Mouse (Mus musculus) thymus, postnatal 4 days (tissue): ENCODE results near the gene Ttn.

Source experiments
- DNase-seq: peaks from one replicate; pipeline ENCODE4 v3.0.0; 2021

Gene Ttn

DNA sequence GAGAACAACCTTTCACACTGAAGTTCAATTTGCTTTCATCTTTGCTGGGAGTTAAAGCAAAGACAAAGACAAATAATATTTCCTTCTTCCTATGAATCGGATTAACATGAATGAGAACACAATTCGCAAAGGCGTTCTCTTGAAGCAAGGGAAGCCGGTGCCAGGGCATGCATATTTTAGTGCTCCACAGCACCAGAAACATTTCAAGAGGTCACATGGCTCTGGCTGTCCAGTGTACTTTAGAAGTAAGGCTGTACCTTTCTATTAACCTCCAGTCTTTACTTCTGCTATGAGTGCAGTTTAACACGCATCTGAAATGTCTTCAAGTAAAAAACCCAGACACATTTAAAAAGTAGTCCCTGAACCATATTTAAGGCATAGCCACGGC, 20.3 kb downstream of the Ttn start:
- DNase-seq, result no peak

DNA sequence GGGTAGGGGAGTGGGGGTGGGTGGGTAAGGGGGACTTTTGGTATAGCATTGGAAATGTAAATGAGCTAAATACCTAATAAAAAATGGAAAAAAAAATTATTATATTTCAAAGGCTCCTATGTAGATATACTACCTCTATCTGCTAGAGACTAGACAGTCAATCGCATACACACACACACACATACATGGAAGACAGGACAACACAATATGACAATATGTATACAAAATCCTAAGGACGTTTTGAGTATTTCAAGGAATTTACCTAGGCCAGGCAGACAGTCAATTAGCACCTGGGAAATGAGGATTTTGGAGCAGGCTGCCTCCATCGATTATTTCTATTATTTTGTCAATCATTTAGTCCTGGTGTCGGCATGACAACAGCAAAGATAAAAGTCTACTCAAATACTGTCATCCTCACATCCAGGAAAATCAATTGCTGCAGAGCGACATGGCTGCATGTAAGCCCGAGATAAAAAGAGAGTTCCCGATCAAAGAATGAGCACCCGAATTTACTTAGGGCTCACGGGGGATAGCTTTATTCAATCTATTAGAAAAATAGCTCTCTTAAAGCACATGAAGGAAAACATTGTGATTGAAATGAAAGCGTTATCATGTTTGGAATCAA, 20.8 kb downstream of the Ttn start:
- no peak for DNase-seq

DNA sequence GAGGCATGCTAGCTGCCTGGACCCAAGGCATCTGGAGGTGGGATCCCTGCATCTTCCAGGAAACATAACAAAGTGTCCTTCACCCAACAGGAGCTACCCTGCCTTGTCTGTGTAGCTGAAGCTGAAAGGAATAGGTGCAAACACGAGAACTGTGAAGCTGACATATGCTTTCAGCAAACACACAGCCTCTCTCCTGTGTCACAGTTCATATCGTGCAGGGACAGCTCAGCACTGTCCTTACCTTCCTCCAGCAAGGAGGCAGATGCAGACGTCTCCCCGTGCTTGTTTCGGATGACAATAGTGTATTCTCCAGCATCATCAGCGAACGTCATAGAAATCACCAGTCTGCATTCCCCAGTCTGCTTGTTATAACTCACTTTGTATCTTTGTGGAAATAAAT, 32.6 kb downstream of the Ttn start:
- DNase-seq, result no peak

DNA sequence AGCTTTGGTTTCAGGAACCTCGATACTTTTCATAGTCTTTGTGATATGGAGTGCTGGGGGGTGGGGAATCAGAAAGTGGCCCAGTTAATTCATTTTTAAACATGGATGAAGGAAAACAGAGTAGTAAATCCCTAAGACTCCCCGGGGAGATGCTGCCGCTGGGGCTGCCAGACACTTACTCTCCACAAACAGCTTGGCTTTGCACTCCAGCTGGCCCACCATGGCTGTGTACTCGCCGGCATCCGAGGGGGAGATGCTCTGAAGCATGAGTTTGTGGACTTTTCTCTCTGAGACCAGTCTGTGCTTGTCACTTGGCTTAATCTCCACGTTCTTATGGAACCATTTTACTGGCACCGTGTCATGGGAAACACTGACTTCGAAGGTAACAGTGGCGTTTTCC, 43.8 kb downstream of the Ttn start:
- DNase-seq, result no peak

DNA sequence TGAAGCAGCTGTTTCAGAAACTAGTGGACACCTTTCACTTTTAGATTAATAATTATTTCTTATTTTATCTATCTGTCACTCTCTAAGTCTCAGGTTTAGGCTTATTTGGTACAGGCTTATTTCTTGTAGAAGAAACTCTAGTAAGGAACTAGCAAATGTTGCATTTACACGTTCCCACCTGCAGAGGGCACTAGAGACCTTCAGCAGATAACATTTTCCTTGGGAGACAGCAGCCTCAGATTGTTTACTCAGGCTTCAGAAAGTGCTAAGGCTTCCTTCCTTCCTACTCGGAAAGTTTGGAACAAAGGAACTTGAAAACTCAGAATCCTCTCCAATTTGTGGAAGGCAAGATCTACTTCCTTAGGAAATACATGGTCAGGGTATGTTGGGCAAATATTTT, 52.6 kb downstream of the Ttn start:
- DNase-seq, result peak; percentile 62

DNA sequence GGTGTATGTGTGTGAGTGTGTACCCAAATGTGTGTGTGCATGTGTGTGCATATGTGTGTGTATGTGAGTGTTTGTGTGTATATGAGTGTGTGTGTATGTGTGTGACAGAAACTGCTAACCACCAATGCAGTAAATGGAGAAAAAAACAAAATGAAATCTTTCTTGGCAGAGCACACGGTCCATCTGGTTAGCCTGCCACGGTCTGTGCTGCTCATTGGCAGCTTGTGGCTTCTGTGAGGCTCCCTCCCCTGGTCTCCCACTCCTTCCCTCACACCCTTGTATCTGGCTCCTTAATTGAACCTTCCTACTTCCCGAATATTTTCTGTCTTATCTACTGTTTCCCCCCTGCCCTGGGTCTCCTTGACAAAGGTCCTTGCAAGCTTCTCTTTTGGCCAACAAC, 53.5 kb downstream of the Ttn start:
- no peak for DNase-seq

DNA sequence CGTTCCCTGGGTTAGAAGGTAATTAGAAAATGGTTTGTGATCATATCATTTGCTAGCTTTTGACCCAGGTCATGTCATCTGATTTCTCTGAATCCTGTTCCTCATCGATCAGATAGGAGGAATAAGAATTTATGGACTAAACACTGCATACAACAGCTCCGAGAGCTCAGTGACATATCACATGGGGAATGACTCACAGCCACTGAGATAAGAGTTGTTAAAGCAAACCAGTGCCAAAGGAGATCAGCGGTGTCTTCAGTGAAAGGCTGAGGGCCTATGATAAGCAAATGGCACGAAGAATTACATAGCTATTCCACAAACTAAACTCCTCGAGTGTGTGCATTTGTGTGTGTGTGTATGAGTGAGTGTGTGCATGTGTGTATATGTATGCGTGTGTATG, 54.0 kb downstream of the Ttn start:
- no peak for DNase-seq

DNA sequence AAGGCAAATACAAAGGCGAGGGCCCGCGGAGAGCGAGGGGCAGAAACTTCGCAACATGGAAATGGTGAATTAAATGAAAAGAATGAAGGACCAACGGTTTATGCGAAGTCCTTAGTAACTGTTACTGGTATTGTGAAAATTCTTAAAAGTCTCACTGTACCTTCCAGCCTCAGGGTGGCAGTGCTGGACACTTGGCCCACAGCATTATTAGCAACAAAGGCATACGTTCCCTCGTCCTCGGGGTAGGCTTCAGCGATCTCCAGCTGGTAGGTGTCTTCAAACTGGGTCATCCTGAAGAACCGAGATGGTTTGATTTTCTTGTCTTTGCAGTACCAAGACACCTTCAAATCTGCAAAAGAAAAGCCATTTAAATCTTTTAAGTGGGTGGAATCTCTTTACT, 55.4 kb downstream of the Ttn start:
- no peak for DNase-seq

DNA sequence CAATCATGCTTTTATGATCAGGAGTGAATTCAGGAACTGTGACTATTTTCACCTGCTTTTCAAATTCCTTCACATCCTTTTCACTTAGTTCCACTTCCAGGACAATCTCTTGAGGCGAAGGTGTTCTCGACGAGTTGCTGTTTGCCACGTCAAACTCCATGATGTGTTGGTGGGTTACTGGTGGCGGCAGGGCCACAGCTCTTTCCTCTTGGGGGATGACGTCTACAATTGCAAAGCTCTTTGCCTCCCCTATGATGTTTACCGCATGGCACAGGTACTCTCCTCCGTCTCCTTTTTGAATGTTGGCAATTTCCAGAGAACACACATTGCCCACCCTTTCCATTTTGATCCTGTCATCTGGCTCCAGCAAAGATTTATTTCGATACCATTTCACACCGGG, 67.4 kb downstream of the Ttn start:
- DNase-seq, result no peak

DNA sequence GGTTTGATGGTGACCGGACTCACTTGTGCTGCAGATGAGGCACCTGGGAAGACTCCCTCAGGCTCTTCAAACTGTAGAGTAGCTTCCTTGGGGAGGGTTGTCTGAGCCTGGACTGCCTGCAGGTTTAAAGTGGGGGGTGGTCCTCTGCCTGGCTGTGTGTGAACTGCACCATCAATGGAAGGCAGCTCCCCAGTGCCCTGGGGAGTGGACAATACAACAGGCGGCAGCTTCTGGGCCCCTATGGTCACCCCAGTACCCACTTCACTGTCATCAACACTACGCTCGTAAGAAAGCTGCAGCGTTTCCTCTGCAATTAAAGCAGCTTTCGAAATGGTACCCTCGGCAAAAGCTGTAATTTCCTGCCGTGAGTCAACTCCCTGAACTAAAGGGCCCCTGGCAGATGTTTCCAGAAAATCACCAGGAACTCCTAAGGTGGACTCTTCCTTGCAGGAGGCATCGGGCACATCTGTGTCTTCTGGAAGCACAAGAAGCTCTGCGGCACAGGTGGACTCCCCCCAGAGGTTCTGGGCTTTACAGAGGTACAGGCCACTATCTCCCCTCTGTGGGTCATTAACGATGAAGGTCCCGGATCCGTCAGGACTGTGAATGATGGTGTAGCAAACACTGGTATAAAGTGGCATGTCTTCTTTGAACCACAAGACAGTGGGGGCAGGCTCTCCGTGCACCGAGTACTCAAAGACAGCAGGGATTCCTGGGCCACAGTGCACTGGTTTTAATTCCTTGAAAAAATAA, 73.5 kb downstream of the Ttn start:
- no peak for DNase-seq

DNA sequence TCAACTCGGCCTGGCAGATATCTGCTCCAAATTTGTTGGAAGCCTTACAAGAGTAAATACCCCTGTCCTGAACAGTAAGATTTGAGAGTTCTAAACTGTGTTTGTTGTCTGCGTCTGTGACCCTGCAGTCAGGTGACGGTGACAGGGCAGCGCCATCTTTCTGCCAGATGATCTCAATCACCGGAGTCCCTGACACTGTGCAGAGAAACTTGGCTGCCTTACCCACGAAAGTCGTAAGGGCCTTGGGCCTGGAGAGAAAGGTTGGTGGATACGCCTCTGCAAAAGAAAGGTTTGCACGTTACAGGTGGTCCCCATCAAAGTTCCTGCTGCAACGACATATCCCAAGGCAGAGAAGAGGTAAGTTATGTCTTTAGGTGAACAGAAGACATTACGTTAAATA, 79.0 kb downstream of the Ttn start:
- no peak for DNase-seq

DNA sequence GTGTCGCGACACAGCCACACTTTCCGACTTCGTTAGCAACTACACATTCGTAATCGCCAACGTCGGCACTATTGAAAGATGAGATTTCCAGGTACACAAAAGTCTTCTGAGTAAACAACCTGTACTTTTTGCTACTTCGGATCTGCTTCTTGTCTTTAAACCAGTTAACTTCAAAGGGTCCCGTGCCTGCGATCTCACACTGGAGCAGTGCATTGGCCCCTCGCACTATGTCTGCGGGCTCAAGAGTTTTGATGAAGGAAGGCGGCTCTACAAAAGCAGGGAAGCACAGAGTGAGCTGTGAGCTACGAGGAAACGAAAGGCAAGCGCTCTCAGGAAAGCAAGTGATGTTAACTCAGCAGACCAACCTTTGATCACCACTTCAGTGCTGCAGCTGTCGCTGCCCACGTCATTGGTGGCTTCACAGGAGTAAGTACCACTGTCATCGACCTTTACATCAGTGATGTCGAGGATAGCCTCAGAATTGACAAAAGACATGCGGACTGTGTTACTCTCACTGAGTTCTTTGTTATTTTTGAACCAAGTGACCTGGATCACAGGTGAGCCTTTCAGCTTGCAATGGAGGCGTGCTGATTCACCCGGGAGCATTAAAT, 80.8 kb downstream of the Ttn start:
- no peak for DNase-seq

DNA sequence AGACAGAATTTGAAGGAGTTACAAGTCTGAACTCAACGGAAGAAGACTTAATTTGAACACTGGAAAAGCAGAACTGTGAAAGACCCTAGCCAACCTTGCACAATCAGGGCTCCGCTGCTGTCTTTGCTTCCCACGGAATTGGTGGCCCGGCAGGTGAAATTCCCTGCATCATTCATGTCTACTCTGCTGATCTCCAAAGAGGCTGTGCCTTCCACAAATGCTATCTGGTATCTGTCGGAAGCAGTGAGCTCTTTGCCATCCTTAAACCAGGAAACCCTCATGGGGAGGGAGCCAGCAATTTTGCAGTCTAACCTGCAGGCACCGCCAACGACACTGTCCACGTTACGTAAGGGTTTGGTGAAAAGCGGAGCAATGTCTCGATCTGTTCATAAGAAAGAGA, 82.5 kb downstream of the Ttn start:
- no peak for DNase-seq

DNA sequence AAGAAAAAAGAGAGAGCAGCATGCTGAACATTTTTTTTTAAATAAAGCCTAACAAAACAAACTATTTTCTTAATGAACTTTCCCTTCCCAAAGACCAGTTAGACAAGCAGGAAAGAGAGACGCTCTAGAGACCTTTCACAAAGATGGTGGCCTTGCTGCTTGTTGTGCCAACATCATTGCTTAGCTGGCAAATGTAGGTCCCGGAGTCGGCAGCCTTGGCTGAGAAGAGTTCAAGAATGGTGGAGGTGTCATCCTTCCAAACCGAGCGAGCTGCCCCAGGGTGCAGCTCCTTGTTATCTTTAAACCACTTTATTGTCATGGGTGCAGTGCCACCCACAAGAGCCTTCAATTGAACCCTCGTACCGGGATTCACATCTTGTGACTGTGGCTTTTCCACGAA, 85.4 kb downstream of the Ttn start:
- no peak for DNase-seq

DNA sequence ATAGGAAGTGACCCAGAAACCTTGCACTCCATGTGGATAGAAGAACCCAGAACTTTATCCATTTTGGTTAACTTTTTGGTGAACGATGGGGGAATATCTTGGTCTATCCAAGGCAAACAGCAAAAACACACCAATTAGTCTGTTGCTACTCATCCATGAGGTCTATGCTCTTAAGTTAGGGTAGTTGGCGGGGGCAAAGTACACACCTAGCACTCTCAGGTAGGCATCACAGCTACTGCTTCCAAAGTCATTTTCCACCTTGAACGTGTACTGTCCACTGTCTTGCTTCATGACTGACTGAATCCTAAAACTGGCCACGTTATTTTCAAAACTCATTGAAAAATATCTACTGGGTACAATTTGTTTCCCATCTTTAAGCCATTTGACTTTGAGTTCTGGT, 87.0 kb downstream of the Ttn start:
- no peak for DNase-seq

DNA sequence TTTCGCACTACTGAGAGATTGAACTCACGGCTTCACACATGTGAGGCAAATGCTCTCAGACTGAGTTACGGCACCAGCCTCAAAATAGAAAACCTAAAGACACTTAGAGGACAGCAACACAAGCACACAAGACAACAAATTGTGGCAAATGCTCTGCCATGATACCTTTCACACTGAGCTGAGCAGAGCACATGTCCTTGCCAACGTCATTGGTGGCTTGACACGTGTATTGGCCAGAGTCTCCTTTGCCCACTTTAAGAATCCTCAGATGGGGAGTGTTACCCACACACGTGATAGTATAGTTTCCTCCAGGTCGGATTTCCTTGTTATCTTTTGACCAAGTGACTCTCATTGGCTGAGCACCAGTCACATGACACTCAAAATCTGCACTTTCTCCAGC, 93.6 kb downstream of the Ttn start:
- DNase-seq, result no peak

DNA sequence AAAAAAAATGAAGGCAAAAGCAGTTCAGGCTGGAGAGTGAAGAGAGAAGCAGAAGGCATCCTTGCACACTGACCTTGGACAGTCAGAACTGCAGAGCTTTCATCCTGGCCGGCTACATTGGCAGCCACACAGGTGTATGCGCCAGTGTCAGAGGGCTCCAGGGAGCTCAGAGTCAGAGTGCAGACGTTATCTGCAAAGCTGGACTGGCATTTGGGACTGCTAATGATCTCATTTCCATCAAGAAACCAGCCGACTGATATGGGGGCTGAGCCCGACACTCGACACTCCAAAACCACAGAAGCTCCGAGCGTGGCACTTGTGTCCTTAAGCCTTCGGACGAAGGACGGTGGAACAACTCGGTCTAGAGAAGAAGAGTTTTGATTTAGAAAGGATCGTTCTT, 96.5 kb downstream of the Ttn start:
- DNase-seq, result no peak

DNA sequence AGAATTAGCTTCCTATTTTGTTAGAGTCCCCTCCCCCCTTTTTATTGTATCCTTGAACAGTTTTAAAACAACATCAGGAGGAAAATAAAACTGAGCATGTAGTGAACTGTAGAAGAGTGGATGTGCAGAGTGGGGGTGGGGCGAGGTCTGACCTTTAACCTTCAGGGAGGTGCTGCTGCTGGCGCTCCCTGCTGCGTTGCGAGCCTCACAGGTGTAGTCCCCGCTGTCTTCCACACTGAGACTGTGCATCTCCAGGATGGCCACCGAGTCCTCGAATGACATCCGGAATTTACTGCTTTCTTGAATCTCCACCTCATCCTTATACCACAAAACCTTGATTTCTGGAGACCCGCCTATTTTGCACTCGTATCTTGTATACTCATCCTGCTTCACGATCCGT, 100.9 kb downstream of the Ttn start:
- no peak for DNase-seq

DNA sequence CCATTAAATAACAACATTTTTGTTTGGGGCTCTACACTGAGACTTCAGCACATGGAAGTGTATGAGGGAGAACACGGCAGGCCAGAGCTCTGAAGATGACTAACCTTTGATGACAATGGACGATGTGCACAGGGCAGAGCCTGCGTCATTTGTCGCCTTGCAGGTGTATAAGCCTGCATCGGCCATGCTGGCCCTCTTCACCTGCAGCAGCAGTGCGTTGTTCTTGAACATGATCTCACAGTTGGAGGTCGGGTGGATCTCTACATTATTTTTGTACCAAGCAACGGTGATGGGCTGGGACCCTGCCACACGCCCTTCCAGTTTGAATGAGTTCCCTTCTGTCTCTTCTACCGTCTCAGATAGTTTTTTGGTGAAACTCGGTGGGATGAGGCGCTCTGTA, 106.8 kb downstream of the Ttn start:
- no peak for DNase-seq

DNA sequence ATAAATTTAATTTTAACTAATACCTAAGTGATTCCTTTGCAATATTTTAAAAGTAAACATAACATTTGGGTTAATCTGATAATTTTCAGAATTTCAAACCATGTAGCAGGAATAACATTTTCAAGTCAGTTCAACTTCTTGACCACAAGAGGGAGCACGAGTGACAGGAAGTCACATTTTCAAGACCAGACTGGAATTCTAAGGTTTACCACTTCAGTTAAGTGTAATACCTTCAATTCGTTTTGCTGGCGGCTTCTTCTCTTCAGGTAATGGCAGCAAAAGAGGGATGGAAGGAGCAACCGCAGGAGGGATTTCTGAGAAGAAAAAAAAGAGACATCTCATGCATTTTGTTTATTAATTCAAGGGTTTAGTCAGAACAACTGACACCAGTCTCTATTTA, 115.4 kb downstream of the Ttn start:
- DNase-seq, result no peak

DNA sequence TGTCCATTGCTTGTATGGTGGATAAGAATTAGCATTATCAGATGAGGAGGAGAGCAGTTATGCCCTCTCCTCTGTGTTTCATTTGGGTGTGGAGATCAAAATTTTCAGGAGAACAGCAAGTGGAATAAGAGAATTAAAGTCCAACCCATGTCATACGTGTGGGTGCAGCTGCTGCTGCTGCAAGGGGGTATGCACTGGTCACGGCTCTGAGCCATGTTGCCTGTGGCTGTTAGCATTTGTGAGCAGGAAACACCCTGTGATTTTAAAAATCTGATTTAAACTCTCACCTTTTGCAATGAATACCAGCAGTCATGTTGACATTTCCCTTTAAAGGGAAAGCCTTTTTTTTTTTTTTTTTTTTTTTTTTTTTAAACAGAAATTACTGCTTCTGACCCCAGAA, 116.8 kb downstream of the Ttn start:
- no peak for DNase-seq

DNA sequence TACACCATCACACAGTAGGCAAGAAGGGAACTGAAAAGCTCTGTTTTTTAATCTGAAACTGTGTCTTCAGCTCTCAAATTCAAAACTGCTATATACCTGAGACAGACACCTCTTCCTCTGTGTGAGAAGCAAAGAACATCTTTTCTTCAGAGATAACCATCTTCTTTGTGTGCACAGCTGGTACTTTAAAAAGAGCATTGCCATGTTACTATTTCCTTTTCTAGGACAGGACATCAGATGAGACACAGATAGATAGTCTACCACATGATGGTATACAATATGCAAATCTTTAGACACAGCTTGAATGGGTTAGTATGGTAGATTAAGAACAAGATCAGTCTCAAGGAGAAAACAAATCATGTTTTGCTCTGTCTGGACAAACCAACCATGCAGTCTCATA, 121.0 kb downstream of the Ttn start:
- no peak for DNase-seq

DNA sequence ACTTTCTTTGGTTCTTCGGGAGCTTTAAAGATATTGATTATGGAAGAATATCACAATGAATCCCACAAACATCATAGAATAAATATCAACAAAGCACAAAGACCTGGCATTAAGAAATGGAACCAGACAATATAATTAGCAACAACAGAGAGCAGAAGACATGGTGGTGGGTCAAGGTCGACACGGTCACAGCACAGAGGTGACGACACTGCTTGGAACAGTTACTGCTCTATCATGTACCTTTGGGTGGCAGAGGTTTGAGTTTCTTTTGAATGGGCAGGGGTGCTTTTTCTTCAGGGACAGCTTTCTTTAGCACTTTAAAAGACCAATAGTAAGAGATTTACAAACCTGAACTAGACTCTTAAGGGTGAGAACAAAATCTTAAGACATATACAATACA, 132.3 kb downstream of the Ttn start:
- DNase-seq, result no peak

DNA sequence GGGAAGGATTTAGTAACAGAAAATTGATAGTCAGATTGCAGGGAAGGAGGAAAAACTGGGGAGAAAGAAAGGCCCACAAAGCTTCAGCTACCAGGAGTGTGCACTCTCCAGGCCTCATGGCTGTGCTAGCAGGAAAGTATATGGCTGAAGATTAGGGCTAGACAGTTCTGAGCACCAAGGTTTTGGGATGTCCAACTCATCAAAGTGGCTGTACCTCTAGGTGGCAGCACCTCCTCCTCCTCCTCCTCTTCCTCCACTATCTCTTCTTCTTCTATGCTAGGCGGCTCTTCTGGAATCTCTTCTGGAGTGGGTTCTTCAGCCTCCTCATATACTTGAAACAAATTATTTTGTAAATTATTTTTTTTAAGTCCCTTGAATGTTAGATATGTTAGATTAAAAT, 139.2 kb downstream of the Ttn start:
- DNase-seq, result peak; percentile 30

DNA sequence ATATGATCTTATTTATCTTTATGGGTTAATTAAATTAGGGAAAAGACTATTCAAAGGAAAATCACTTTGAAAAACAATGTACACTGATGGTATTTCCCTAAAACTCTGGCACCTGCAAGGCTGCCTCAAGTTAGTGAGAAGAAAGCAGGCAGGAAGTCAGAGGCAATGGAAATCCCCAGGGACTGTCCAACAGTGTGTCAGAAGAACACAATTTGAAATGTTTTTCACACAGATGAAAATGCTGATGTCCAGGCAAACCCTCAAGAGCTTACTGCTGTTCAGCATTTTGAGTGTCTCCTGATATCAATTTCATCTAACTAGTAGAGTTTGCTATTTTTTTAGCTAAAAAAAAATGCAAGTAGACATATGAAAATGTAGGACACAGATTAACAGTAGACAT, 161.9 kb downstream of the Ttn start:
- DNase-seq, result no peak
